Mouse (Mus musculus): ENCODE results near the gene Slc22a4. TPM values are rescaled to one million over a fixed set of nuclear protein-coding genes. Genes with fewer than 3 reads are reported as not detected.

Gene Slc22a4
- total and polyA plus RNA-seq, 3 experiments, result 3.5 to 5.8 TPM; not detected in 1

- peaks cover 3% of the 10 kb centered on the region; the same call in 1 of the 2 replicates for H3K79me2 ChIP-seq (ENCODE audit: control insufficient read depth, insufficient read depth, low read length, poor library complexity)
- peak overlapping the region; percentile 65 to 93 for H3K4me3 ChIP-seq (ENCODE audit: control insufficient read depth in 1 of 2, insufficient read depth in 1 of 2, low read depth in 2 of 2, low read length in 2 of 2)
- H3K9ac ChIP-seq (ENCODE audit: control insufficient read depth, low read depth, low read length, poor library complexity, severe bottlenecking), result peak overlapping the region; percentile 74
- TF ChIP-seq TAL1 (IDR thresholded peaks at IDR 0.05; ENCODE audit: low read length), result no peak
- peak; percentile 52; the same call in 1 of the 2 replicates for TF ChIP-seq ETS1 (IDR thresholded peaks at IDR 0.05; ENCODE audit: low read depth, low read length)
- TF ChIP-seq ZKSCAN1 (IDR thresholded peaks at IDR 0.05; ENCODE audit: low read depth, low read length), result peak; percentile 59; the same call in 1 of the 2 replicates
- TF ChIP-seq POLR2AphosphoS2 (IDR thresholded peaks at IDR 0.05; ENCODE audit: low read length), result no peak
- peak; percentile 64 for TF ChIP-seq SIN3A (IDR thresholded peaks at IDR 0.05; ENCODE audit: low read length)
- no peak for TF ChIP-seq RCOR1 (IDR thresholded peaks at IDR 0.05; ENCODE audit: low read depth, low read length)
- TF ChIP-seq UBTF (IDR thresholded peaks at IDR 0.05; ENCODE audit: borderline replicate concordance, insufficient read depth, low read depth, low read length), result no peak
- 0 out of 4 replicates have a peak, but pooled peaks of 1 of the 2 experiments have one; percentile 37 for TF ChIP-seq POLR2A (IDR thresholded peaks at IDR 0.05; ENCODE audit: control insufficient read depth in 1 of 2, insufficient read depth in 1 of 2, low read depth in 1 of 2, low read length in 2 of 2, poor library complexity in 1 of 2)
- TF ChIP-seq ZNF384 (IDR thresholded peaks at IDR 0.05; ENCODE audit: low read depth, low read length), result no peak
- TF ChIP-seq EP300 (IDR thresholded peaks at IDR 0.05; ENCODE audit: low read depth in 1 of 2, low read length in 2 of 2), result peak in 1 of 2 experiments; percentile 46; a peak in 2 of 4 replicates
- no peak for TF ChIP-seq MAFK (IDR thresholded peaks at IDR 0.05; ENCODE audit: borderline replicate concordance, low read depth, low read length)
- peak; percentile 38; the same call in 1 of the 2 replicates for TF ChIP-seq MXI1 (IDR thresholded peaks at IDR 0.05; ENCODE audit: low read depth, low read length)
- TF ChIP-seq USF1 (IDR thresholded peaks at IDR 0.05; ENCODE audit: low read depth, low read length), result no peak
- TF ChIP-seq TBP (IDR thresholded peaks at IDR 0.05; ENCODE audit: low read depth, low read length), result peak; percentile 71; the same call in 1 of the 2 replicates
- no peak for TF ChIP-seq CTCF (IDR thresholded peaks at IDR 0.05 in 2 of 3, conservative IDR thresholded peaks at IDR 0.05 in 1 of 3; ENCODE audit: control insufficient read depth in 1 of 3, insufficient read depth in 1 of 3, low read depth in 2 of 3, low read length in 3 of 3, poor library complexity in 1 of 3, severe bottlenecking in 1 of 3)
- TF ChIP-seq KAT2A (conservative IDR thresholded peaks at IDR 0.05; ENCODE audit: low read depth, low read length), result no peak
- no peak for TF ChIP-seq CHD2 (IDR thresholded peaks at IDR 0.05; ENCODE audit: low read length)
- peak; percentile 69 for TF ChIP-seq TCF12 (IDR thresholded peaks at IDR 0.05; ENCODE audit: low read depth, low read length)
- TF ChIP-seq MAX (IDR thresholded peaks at IDR 0.05; ENCODE audit: low read length), result no peak
- H3K36me3 ChIP-seq (ENCODE audit: control insufficient read depth in 1 of 2, insufficient read depth in 2 of 2, low read length in 2 of 2), result peaks cover 0 to 31% of the 10 kb centered on the region in 2 experiments; a peak in 2 of 4 replicates
- DNase-seq (ENCODE audit: low read depth, low spot score), result peak; percentile 87
- H3K4me1 ChIP-seq (ENCODE audit: control insufficient read depth in 1 of 2, insufficient read depth in 2 of 2, low read length in 2 of 2), result peaks cover 29 to 37% of the 10 kb centered on the region in 2 experiments
- H3K9me3 ChIP-seq (replicated peaks; ENCODE audit: insufficient read depth, low read length), result no peaks in the 10 kb centered on the region
- no peaks in the 10 kb centered on the region for H3K27me3 ChIP-seq (ENCODE audit: control insufficient read depth in 1 of 2, insufficient read depth in 2 of 2, low read length in 2 of 2)
- peak overlapping the region; percentile 60 for H3K27ac ChIP-seq (ENCODE audit: control insufficient read depth, low read depth, low read length)
Measured at GRCm38 (mm10) chr11:54028997-54029396, 1.1 kb upstream of the Slc22a4 start.
